In genomic region chr4:50686019-50686418, GRCm38 (mm10) we compare ENCODE assay signal across 24 mouse cellular contexts.
"Had no signal": no experiment of that assay in that cellular context is flagged by ENCODE, and none has a peak within 500 bp of the region (broad histone marks: within the 10 kb centered on the region; RNA-seq: fewer than 3 reads in every experiment).

No protein-coding gene starts in this region.

- H3K9ac ChIP-seq: heart, embryonic 13.5 days; heart, embryonic 15.5 days; hindbrain, embryonic 13.5 days; hindbrain, embryonic 15.5 days; limb, embryonic 13.5 days; limb, embryonic 15.5 days had no signal

- ATAC-seq: hindbrain, postnatal 0 days; intestine, embryonic 16.5 days had no signal

- H3K4me2 ChIP-seq: heart, embryonic 11.5 days; heart, embryonic 13.5 days; heart, embryonic 15.5 days; hindbrain, embryonic 13.5 days; hindbrain, embryonic 15.5 days; limb, embryonic 13.5 days; limb, embryonic 15.5 days had no signal

- DNase-seq: gastrocnemius, postnatal 14 days; gastrocnemius, postnatal 36 days; heart, adult 11 months; heart, adult 2 months; heart, postnatal 14 days; heart, postnatal 36 days; kidney, adult 11 months; kidney, adult 2 months; kidney, adult 9 months; kidney, postnatal 10 days; kidney, postnatal 25 days; kidney, postnatal 4 days; layer of hippocampus, postnatal 36 days; left cerebral cortex, postnatal 4 days had no signal

- H3K36me3 ChIP-seq: heart, embryonic 13.5 days; heart, embryonic 15.5 days; hindbrain, embryonic 13.5 days; hindbrain, embryonic 15.5 days; limb, embryonic 13.5 days; limb, embryonic 15.5 days had no signal

- H3K4me1 ChIP-seq: heart, embryonic 13.5 days; heart, embryonic 15.5 days; hindbrain, embryonic 13.5 days; hindbrain, embryonic 15.5 days; limb, embryonic 13.5 days; limb, embryonic 15.5 days had no signal

- H3K4me3 ChIP-seq: heart, adult 2 months; heart, embryonic 13.5 days; heart, embryonic 15.5 days; hindbrain, embryonic 13.5 days; hindbrain, embryonic 15.5 days; layer of hippocampus, adult 2 months; limb, embryonic 13.5 days; limb, embryonic 15.5 days had no signal

- H3K27ac ChIP-seq: heart, adult 2 months; heart, embryonic 13.5 days; heart, embryonic 15.5 days; hindbrain, embryonic 13.5 days; hindbrain, embryonic 15.5 days; hindbrain, postnatal 0 days; layer of hippocampus, adult 2 months; limb, embryonic 13.5 days; limb, embryonic 15.5 days had no signal

- H3K9me3 ChIP-seq: heart, embryonic 13.5 days; heart, embryonic 15.5 days; hindbrain, embryonic 13.5 days; hindbrain, embryonic 15.5 days; limb, embryonic 13.5 days; limb, embryonic 15.5 days had no signal

- H3K27me3 ChIP-seq: heart, embryonic 13.5 days; heart, embryonic 15.5 days; hindbrain, embryonic 13.5 days; hindbrain, embryonic 15.5 days; limb, embryonic 13.5 days; limb, embryonic 15.5 days had no signal
